Mouse (Mus musculus) forebrain, embryonic 13.5 days (tissue): ENCODE results near the gene Tjap1. TPM values are rescaled to one million over a fixed set of nuclear protein-coding genes. Genes with fewer than 3 reads are reported as not detected.

Source experiments
- ATAC-seq: fragments of 200-750 bp; cut with Nextera tagmentation; 2 replicates; pipeline ENCODE4 v1.8.0; 2017
- H3K27ac ChIP-seq: fragments of 300-500 bp; sonication (generic); 2 replicates; pipeline ENCODE4 v1.5.1; 2015; ENCODE audit warnings: inconsistent platforms, mild to moderate bottlenecking, moderate library complexity
- H3K27me3 ChIP-seq: fragments of 300-500 bp; sonication (generic); 2 replicates; pipeline ENCODE4 v1.6.1; 2015; ENCODE audit warnings: mild to moderate bottlenecking, inconsistent platforms
- H3K36me3 ChIP-seq: fragments of 300-500 bp; sonication (generic); 2 replicates; pipeline ENCODE4 v1.6.1; 2015; ENCODE audit warnings: mild to moderate bottlenecking, inconsistent platforms; ENCODE audit not compliant: poor library complexity, severe bottlenecking
- H3K4me1 ChIP-seq: fragments of 300-500 bp; sonication (generic); 2 replicates; pipeline ENCODE4 v1.6.1; 2015; ENCODE audit warnings: inconsistent platforms
- H3K4me2 ChIP-seq: fragments of 300-500 bp; sonication (generic); 2 replicates; pipeline ENCODE4 v1.6.1; 2015; ENCODE audit warnings: inconsistent platforms, mild to moderate bottlenecking, moderate library complexity
- H3K4me3 ChIP-seq: fragments of 300-500 bp; sonication (generic); 2 replicates; pipeline ENCODE4 v1.5.1; 2015; ENCODE audit warnings: mild to moderate bottlenecking, inconsistent platforms
- H3K9ac ChIP-seq: fragments of 300-500 bp; sonication (generic); 2 replicates; pipeline ENCODE4 v1.6.1; 2015; ENCODE audit warnings: mild to moderate bottlenecking, inconsistent platforms
- H3K9me3 ChIP-seq: fragments of 300-500 bp; sonication (generic); replicated peaks from 2 replicates; pipeline ENCODE4 v1.6.1; 2016; ENCODE audit warnings: inconsistent platforms
- WGBS: fragments of 180-500 bp; shearing (Covaris S2); methylation state at CpG from one replicate; pipeline ENCODE4 v1.1.7; 2015; 5-methylcytosine and 5-hydroxymethylcytosine counted together
- polyA plus RNA-seq: library from polyadenylated mRNA; unstranded; fragments of >200 nt; fragmentation: Nextera tagmentation; extraction: Ambion mirVana; gene quantifications from 2 replicates; pipeline ENCODE4 v1.2.1, GENCODE M21; 2015

Tjap1 gene
- polyA plus RNA-seq, 1 experiment from 2014 or later = 36.9 TPM

- ATAC-seq = no peak
- H3K9ac ChIP-seq = no peak overlapping the region
- no peak overlapping the region for H3K4me3 ChIP-seq
- no peak overlapping the region for H3K27ac ChIP-seq
- H3K4me2 ChIP-seq = no peak overlapping the region
- no peaks in the 10 kb centered on the region for H3K27me3 ChIP-seq
- no peaks in the 10 kb centered on the region for H3K9me3 ChIP-seq
- H3K36me3 ChIP-seq = peaks cover 32% of the 10 kb centered on the region
- peaks cover 15% of the 10 kb centered on the region for H3K4me1 ChIP-seq
- WGBS = 94% methylated on average over 12 of the region's 12 CpGs
Measured at GRCm38 (mm10) chr17:46278011-46278765, 4.6 kb downstream of the Tjap1 start.

GRCm38 (mm10) chr17:46277586-46277985, 5.2 kb downstream of the Tjap1 start:
- no peak for ATAC-seq
- H3K9ac ChIP-seq = no peak overlapping the region
- WGBS = 79% methylated on average over 4 of the region's 4 CpGs

GRCm38 (mm10) chr17:46275506-46275905, 7.3 kb downstream of the Tjap1 start:
- Histone ChIP-seq H3K36me3 (peaks cover 53% of the 10 kb centered on the region), H3K4me1 (no peaks in the 10 kb centered on the region), H3K4me2 (no peak overlapping the region), H3K9me3 (no peaks in the 10 kb centered on the region), H3K9ac (no peak overlapping the region), H3K4me3 (no peak overlapping the region), H3K27me3 (no peaks in the 10 kb centered on the region), H3K27ac (no peak overlapping the region)
- ATAC-seq = no peak
- WGBS = 92% methylated on average over 10 of the region's 10 CpGs

More at GRCm38 (mm10) chr17:46277586-46277985, 5.2 kb downstream of the Tjap1 start:
- Histone ChIP-seq H3K36me3 (peaks cover 35% of the 10 kb centered on the region), H3K4me2 (no peak overlapping the region), H3K4me3 (no peak overlapping the region), H3K27me3 (no peaks in the 10 kb centered on the region), H3K27ac (no peak overlapping the region), H3K4me1 (peaks cover 14% of the 10 kb centered on the region), H3K9me3 (no peaks in the 10 kb centered on the region)

- no peak overlapping the region for H3K4me3 ChIP-seq
- H3K27me3 ChIP-seq = no peaks in the 10 kb centered on the region
- WGBS = 88% methylated on average over 6 of the region's 6 CpGs
- peaks cover 55% of the 10 kb centered on the region for H3K36me3 ChIP-seq
- no peak overlapping the region for H3K27ac ChIP-seq
- H3K9ac ChIP-seq = no peak overlapping the region
- no peaks in the 10 kb centered on the region for H3K9me3 ChIP-seq
- no peak for ATAC-seq
- no peak overlapping the region for H3K4me2 ChIP-seq
- H3K4me1 ChIP-seq = no peaks in the 10 kb centered on the region
Measured at GRCm38 (mm10) chr17:46275034-46275433, 7.8 kb downstream of the Tjap1 start.

- Histone ChIP-seq H3K4me3 (no peak overlapping the region), H3K9me3 (no peaks in the 10 kb centered on the region), H3K36me3 (peaks cover 56% of the 10 kb centered on the region), H3K4me1 (no peaks in the 10 kb centered on the region), H3K4me2 (no peak overlapping the region), H3K27ac (no peak overlapping the region), H3K9ac (peak overlapping the region; percentile 26; the same call in 1 of the 2 replicates), H3K27me3 (no peaks in the 10 kb centered on the region)
- WGBS = 82% methylated on average over 6 of the region's 6 CpGs
- ATAC-seq = no peak
Measured at GRCm38 (mm10) chr17:46274465-46274864, 8.4 kb downstream of the Tjap1 start.

- WGBS = 73% methylated on average over 1 of the region's 1 CpGs
Measured at GRCm38 (mm10) chr17:46273803-46274236, 9.0 kb downstream of the Tjap1 start.

GRCm38 (mm10) chr17:46272675-46273074, 10.2 kb downstream of the Tjap1 start:
- Histone ChIP-seq H3K27ac (no peak overlapping the region), H3K4me3 (no peak overlapping the region), H3K9me3 (no peaks in the 10 kb centered on the region), H3K4me2 (no peak overlapping the region), H3K4me1 (no peaks in the 10 kb centered on the region), H3K27me3 (no peaks in the 10 kb centered on the region), H3K36me3 (peaks cover 47% of the 10 kb centered on the region), H3K9ac (no peak overlapping the region)
- WGBS = 92% methylated on average over 5 of the region's 5 CpGs
- no peak for ATAC-seq

More at GRCm38 (mm10) chr17:46273803-46274236, 9.0 kb downstream of the Tjap1 start:
- ATAC-seq = no peak
- Histone ChIP-seq H3K4me3 (no peak overlapping the region), H3K9me3 (no peaks in the 10 kb centered on the region), H3K9ac (no peak overlapping the region), H3K4me2 (no peak overlapping the region), H3K36me3 (peaks cover 56% of the 10 kb centered on the region), H3K27me3 (no peaks in the 10 kb centered on the region), H3K4me1 (no peaks in the 10 kb centered on the region), H3K27ac (0 out of 2 replicates have a peak overlapping the region, but pooled peaks have one; percentile 35)

- Histone ChIP-seq H3K36me3 (peaks cover 53% of the 10 kb centered on the region), H3K9ac (no peak overlapping the region; the same call in 1 of the 2 replicates), H3K4me2 (no peak overlapping the region), H3K4me3 (no peak overlapping the region), H3K4me1 (no peaks in the 10 kb centered on the region), H3K27ac (no peak overlapping the region), H3K9me3 (no peaks in the 10 kb centered on the region), H3K27me3 (no peaks in the 10 kb centered on the region)
- WGBS = 98% methylated on average over 2 of the region's 2 CpGs
- ATAC-seq = no peak
Measured at GRCm38 (mm10) chr17:46272058-46272457, 10.8 kb downstream of the Tjap1 start.

GRCm38 (mm10) chr17:46269771-46270534, 12.9 kb downstream of the Tjap1 start:
- Histone ChIP-seq H3K27me3 (no peaks in the 10 kb centered on the region), H3K36me3 (peaks cover 65% of the 10 kb centered on the region), H3K27ac (no peak overlapping the region), H3K4me1 (no peaks in the 10 kb centered on the region), H3K9me3 (no peaks in the 10 kb centered on the region), H3K9ac (0 out of 2 replicates have a peak overlapping the region, but pooled peaks have one; percentile 5), H3K4me2 (no peak overlapping the region), H3K4me3 (no peak overlapping the region)
- ATAC-seq = no peak
- 87% methylated on average over 19 of the region's 19 CpGs for WGBS

- Histone ChIP-seq H3K36me3 (peaks cover 75% of the 10 kb centered on the region), H3K4me3 (no peak overlapping the region), H3K27me3 (no peaks in the 10 kb centered on the region), H3K9ac (no peak overlapping the region), H3K27ac (no peak overlapping the region), H3K4me2 (no peak overlapping the region), H3K4me1 (no peaks in the 10 kb centered on the region), H3K9me3 (no peaks in the 10 kb centered on the region)
- WGBS = 87% methylated on average over 10 of the region's 10 CpGs
- ATAC-seq = no peak
Measured at GRCm38 (mm10) chr17:46268026-46268720, 14.7 kb downstream of the Tjap1 start.

- Histone ChIP-seq H3K9me3 (no peaks in the 10 kb centered on the region), H3K4me1 (no peaks in the 10 kb centered on the region), H3K4me2 (no peak overlapping the region), H3K9ac (no peak overlapping the region), H3K27ac (no peak overlapping the region), H3K27me3 (no peaks in the 10 kb centered on the region), H3K36me3 (peaks cover 78% of the 10 kb centered on the region), H3K4me3 (no peak overlapping the region)
- WGBS = 90% methylated on average over 7 of the region's 7 CpGs
- no peak for ATAC-seq
Measured at GRCm38 (mm10) chr17:46267511-46267910, 15.3 kb downstream of the Tjap1 start.

GRCm38 (mm10) chr17:46266986-46267385, 15.8 kb downstream of the Tjap1 start:
- Histone ChIP-seq H3K9me3 (no peaks in the 10 kb centered on the region), H3K4me2 (no peak overlapping the region), H3K36me3 (peaks cover 80% of the 10 kb centered on the region), H3K4me3 (no peak overlapping the region), H3K27ac (no peak overlapping the region), H3K4me1 (no peaks in the 10 kb centered on the region), H3K27me3 (no peaks in the 10 kb centered on the region), H3K9ac (no peak overlapping the region)
- 73% methylated on average over 6 of the region's 6 CpGs for WGBS
- ATAC-seq = no peak
